Mouse (Mus musculus): ENCODE results near the gene Rasl11b. TPM values are rescaled to one million over a fixed set of nuclear protein-coding genes. Genes with fewer than 3 reads are reported as not detected.

Gene Rasl11b
- polyA plus RNA-seq, 1 experiment from 2014 or later = 28.8 TPM

DNA sequence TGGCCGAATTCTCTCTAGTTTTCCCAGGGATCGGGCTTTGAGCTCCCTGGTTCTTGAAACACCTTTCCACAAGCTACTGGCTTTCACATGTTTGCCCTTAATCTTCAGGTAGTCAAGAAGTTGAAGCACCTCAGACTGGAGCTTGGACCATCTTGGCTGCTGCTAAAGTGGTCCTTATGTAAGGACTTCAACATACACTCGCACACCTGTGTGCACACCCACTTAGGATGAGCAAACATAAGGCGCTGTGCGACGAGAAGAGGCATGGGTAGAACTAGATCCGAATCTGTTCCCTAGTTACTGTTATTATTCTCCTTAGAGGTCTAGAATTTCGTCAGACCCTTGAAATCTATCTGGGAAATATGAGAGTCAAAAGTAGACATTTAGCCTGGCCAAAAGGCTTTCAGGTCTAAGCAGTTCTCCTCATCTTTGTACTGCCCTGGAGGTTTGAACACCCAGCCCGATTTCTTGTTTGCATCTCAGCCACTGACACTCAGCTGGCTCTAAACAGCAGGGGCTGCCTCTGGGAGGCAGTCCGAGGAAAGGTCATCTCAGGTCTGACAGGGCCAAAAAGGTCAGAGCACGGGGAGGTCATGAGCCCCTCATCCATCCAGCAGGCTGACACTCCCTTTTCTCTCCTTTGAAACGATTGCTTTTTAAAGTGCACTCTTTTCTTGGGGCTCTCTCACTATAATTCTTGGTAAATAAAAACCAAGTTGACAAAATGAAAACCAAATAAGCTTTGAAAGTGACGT, 46.0 kb downstream of the Rasl11b start:
- Histone ChIP-seq H3K9ac (ENCODE audit: low read length) (no peak overlapping the region), H3K36me3 (ENCODE audit: control insufficient read depth, insufficient read depth, low read length) (no peaks in the 10 kb centered on the region), H3K9me3 (ENCODE audit: control insufficient read depth, low read length) (no peaks in the 10 kb centered on the region), H3K4me2 (ENCODE audit: low read depth, low read length, severe bottlenecking) (no peak overlapping the region), H3K27ac (ENCODE audit: low read depth, low read length) (no peak overlapping the region), H3K4me1 (replicated peaks; ENCODE audit: control insufficient read depth, insufficient read depth, low read length) (peaks cover 3% of the 10 kb centered on the region; the same call in 1 of the 2 replicates), H3K27me3 (ENCODE audit: control insufficient read depth, insufficient read depth, low read length) (no peaks in the 10 kb centered on the region), H3K4me3 (ENCODE audit: low read depth, low read length) (no peak overlapping the region)
- DNase-seq (ENCODE audit: low spot score) (no peak), ATAC-seq (replicated peaks; ENCODE audit: low FRiP score) (no peak)
- WGBS = 62% methylated on average over 13 of the region's 13 CpGs

DNA sequence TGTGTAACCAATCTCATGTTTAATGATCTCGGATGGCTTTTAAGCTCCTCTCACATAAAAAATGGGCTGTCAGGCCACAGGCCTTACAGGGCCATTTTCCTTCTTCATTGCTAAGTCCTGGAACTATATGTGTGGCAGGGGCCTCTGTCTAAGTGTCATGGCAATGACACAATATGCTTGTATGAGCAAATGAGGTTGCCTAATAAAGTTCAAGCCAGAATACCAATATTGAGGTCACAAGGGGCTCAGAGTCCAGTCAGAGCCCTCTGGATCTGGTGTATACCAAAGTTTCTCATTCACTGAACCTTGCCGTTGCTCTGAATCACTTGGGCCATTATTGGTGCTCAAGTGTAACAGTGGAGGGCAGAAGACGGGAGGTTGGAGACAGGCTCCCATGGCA, 47.6 kb downstream of the Rasl11b start:
- Histone ChIP-seq H3K27ac (ENCODE audit: low read depth, low read length) (no peak overlapping the region), H3K4me2 (ENCODE audit: low read depth, low read length, severe bottlenecking) (no peak overlapping the region), H3K9me3 (ENCODE audit: control insufficient read depth, low read length) (no peaks in the 10 kb centered on the region), H3K4me3 (ENCODE audit: low read depth, low read length) (no peak overlapping the region), H3K4me1 (replicated peaks; ENCODE audit: control insufficient read depth, insufficient read depth, low read length) (peaks cover 4% of the 10 kb centered on the region; the same call in 1 of the 2 replicates), H3K27me3 (ENCODE audit: control insufficient read depth, insufficient read depth, low read length) (no peaks in the 10 kb centered on the region), H3K9ac (ENCODE audit: low read length) (no peak overlapping the region), H3K36me3 (ENCODE audit: control insufficient read depth, insufficient read depth, low read length) (no peaks in the 10 kb centered on the region)
- ATAC-seq (replicated peaks; ENCODE audit: low FRiP score) (no peak), DNase-seq (ENCODE audit: low spot score) (no peak)
- 82% methylated on average over 3 of the region's 3 CpGs for WGBS

DNA sequence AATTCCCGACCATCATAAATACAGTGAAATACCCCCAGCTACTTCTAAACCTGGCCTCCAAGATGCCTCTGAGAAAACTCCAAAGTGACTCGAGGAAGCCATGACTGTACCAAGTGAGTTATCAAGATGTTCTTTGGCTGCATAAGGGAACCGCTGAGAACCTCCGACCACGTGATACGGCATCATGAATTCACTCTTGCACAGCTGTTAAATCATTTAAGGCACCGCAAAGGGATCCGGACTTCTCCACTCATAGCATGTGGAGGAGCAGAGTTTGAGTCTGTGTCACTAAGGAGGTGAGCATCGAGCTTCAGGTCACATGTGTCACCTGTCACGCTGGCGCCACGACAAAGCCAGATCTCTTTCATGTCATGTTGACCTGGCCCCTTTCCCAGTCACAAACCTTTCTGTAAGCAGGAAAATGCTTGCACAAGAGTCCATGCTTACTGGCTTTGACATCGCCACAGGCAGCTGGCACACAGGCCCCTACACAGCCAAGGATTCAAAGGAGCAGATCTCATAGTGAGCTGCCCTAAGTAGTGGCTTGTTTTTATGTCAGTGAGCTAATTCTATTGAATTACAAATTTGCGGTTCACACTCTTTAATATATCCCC, 49.4 kb downstream of the Rasl11b start:
- Histone ChIP-seq H3K4me1 (replicated peaks; ENCODE audit: control insufficient read depth, insufficient read depth, low read length) (peaks cover 4% of the 10 kb centered on the region; the same call in 1 of the 2 replicates), H3K9me3 (ENCODE audit: control insufficient read depth, low read length) (no peaks in the 10 kb centered on the region), H3K27me3 (ENCODE audit: control insufficient read depth, insufficient read depth, low read length) (no peaks in the 10 kb centered on the region), H3K36me3 (ENCODE audit: control insufficient read depth, insufficient read depth, low read length) (no peaks in the 10 kb centered on the region), H3K4me2 (ENCODE audit: low read depth, low read length, severe bottlenecking) (no peak overlapping the region), H3K9ac (ENCODE audit: low read length) (no peak overlapping the region), H3K27ac (ENCODE audit: low read depth, low read length) (no peak overlapping the region), H3K4me3 (ENCODE audit: low read depth, low read length) (no peak overlapping the region)
- DNase-seq (ENCODE audit: low spot score) (no peak), ATAC-seq (replicated peaks; ENCODE audit: low FRiP score) (no peak)
- WGBS = 93% methylated on average over 14 of the region's 14 CpGs

DNA sequence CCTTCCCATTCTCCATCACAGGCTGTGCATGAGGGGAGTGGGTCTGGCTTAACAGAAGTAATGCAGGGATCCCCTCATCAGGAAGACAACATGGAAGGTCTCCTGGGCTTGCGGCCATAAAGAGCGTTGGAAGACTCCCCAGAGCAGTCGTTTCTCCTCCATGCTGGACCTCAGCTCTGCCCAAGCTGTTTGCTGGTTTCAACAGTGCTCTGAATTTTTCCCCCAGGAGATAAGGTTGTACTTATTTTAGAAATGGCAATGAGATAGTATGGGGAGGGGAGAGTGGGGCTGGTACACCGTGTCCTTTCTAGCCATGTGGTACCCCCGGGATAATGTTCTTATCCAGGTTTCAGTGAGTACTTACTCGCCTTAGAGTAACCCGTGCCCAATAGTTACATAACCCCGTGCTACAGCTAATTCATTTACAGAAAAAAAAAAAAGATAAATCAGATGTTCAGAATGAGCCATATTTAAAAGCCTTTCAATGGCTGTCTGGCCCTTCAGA, 50.6 kb downstream of the Rasl11b start:
- ATAC-seq (replicated peaks; ENCODE audit: low FRiP score) (no peak), DNase-seq (ENCODE audit: low spot score) (no peak)
- peaks cover 4% of the 10 kb centered on the region; the same call in 1 of the 2 replicates for H3K4me1 ChIP-seq (replicated peaks; ENCODE audit: control insufficient read depth, insufficient read depth, low read length)
- no peak overlapping the region for H3K4me3 ChIP-seq (ENCODE audit: low read depth, low read length)
- no peak overlapping the region for H3K27ac ChIP-seq (ENCODE audit: low read depth, low read length)
- H3K4me2 ChIP-seq (ENCODE audit: low read depth, low read length, severe bottlenecking) = no peak overlapping the region
- H3K9me3 ChIP-seq (ENCODE audit: control insufficient read depth, low read length) = no peaks in the 10 kb centered on the region
- H3K9ac ChIP-seq (ENCODE audit: low read length) = no peak overlapping the region
- no peaks in the 10 kb centered on the region for H3K36me3 ChIP-seq (ENCODE audit: control insufficient read depth, insufficient read depth, low read length)
- 92% methylated on average over 8 of the region's 8 CpGs for WGBS
- no peaks in the 10 kb centered on the region for H3K27me3 ChIP-seq (ENCODE audit: control insufficient read depth, insufficient read depth, low read length)

DNA sequence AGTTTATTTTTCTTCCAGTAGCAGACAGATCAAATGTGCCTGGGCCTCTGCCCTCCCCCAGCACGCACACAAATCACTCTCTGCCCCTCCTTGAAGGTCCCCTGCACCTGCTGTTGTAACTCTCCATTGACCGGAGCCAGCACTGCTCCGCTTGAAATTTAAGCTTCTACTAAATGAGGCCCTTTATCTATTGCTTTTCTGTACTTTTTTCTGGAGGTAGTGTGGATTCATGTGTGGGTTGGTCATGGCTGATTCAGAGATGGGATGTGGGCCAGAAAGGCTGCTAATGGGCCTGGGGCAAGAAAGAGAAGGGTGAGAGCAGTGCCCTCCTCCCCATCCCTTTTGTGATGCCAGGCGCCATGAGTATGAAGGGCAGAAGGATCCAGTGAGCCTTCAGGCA, 51.4 kb downstream of the Rasl11b start:
- ATAC-seq (replicated peaks; ENCODE audit: low FRiP score) = no peak
- H3K36me3 ChIP-seq (ENCODE audit: control insufficient read depth, insufficient read depth, low read length) = no peaks in the 10 kb centered on the region
- H3K27ac ChIP-seq (ENCODE audit: low read depth, low read length) = no peak overlapping the region
- no peak overlapping the region for H3K9ac ChIP-seq (ENCODE audit: low read length)
- H3K4me3 ChIP-seq (ENCODE audit: low read depth, low read length) = no peak overlapping the region
- no peak for DNase-seq (ENCODE audit: low spot score)
- WGBS = 73% methylated on average over 4 of the region's 4 CpGs
- H3K4me1 ChIP-seq (replicated peaks; ENCODE audit: control insufficient read depth, insufficient read depth, low read length) = 0 out of 2 replicates have a peak, but pooled peaks cover 1% of the 10 kb centered on the region
- no peaks in the 10 kb centered on the region for H3K9me3 ChIP-seq (ENCODE audit: control insufficient read depth, low read length)
- no peaks in the 10 kb centered on the region for H3K27me3 ChIP-seq (ENCODE audit: control insufficient read depth, insufficient read depth, low read length)
- H3K4me2 ChIP-seq (ENCODE audit: low read depth, low read length, severe bottlenecking) = no peak overlapping the region

DNA sequence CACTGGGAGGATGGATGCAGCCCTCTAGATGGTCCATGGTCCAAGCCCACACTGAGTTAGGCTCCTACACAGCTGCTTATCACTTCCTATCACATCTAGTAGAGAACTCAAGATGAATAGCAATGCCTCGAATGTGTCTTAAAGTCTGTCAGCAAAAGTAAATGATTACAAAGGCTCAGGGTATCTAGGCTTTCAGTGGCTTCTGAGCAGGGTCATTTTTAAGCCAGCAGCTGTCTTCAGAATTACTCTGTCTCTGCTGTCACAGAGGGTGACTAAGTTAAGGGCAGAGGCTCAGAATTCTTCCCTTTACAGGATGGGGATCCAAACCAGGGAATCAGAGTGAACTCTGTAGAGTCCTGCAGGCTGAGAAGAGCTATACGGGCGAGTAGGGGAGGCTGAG, 51.9 kb downstream of the Rasl11b start:
- WGBS = 84% methylated on average over 3 of the region's 3 CpGs
- ATAC-seq (replicated peaks; ENCODE audit: low FRiP score) (no peak), DNase-seq (ENCODE audit: low spot score) (no peak)
- no peak overlapping the region for H3K4me2 ChIP-seq (ENCODE audit: low read depth, low read length, severe bottlenecking)
- no peaks in the 10 kb centered on the region for H3K9me3 ChIP-seq (ENCODE audit: control insufficient read depth, low read length)
- H3K27ac ChIP-seq (ENCODE audit: low read depth, low read length) = no peak overlapping the region
- H3K4me1 ChIP-seq (replicated peaks; ENCODE audit: control insufficient read depth, insufficient read depth, low read length) = 0 out of 2 replicates have a peak, but pooled peaks cover 1% of the 10 kb centered on the region
- H3K4me3 ChIP-seq (ENCODE audit: low read depth, low read length) = no peak overlapping the region
- H3K9ac ChIP-seq (ENCODE audit: low read length) = no peak overlapping the region
- H3K27me3 ChIP-seq (ENCODE audit: control insufficient read depth, insufficient read depth, low read length) = no peaks in the 10 kb centered on the region
- no peaks in the 10 kb centered on the region for H3K36me3 ChIP-seq (ENCODE audit: control insufficient read depth, insufficient read depth, low read length)

Other genes with a start within 250 kb of the Rasl11b start
- gene Usp46, start 126.9 kb upstream of the Rasl11b start, polyA plus RNA-seq (2014; fragmentation: Nextera tagmentation; extraction: Ambion mirVana) = 33.5 and 36.2 TPM in 2 replicates